Mouse (Mus musculus) ovary, postnatal 10 days (tissue): ENCODE results near the gene Dlx5.

ENCODE experiments used
- DNase-seq: peaks from one replicate; pipeline ENCODE4 v3.0.0; 2022; ENCODE audit warnings: low spot score

The Dlx5 gene

DNA sequence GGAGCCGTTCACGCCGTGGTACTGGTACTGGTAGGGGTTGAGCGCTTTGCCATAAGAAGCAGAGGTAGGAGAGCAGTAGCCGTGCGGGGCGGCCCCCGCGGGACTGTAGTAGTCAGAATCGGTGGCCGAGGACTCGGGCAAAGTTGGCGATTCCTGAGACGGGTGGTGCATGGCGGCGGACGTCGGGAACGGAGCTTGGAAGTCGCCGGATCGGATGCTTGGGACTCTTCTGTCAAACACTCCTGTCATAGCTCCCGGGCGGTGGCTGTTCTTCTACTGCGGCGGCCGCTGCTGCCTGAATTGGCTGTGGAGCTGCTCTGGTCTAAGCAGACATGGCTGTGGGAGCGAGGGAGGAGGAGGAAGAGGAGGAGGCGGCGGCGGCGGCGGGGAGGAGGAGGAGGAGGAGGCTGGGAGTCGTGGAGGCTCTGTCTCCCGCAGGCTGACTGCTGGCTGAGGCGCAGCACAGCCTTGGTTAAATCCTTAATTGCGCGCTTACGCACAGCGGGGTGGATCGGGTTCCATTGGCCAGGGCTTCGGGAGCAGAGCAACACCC lies at the start of gene Dlx5:
Gene Dlx5 (minus strand): TSS at position 448 of the 553 bp plus-strand sequence.
- no peak for DNase-seq

DNA sequence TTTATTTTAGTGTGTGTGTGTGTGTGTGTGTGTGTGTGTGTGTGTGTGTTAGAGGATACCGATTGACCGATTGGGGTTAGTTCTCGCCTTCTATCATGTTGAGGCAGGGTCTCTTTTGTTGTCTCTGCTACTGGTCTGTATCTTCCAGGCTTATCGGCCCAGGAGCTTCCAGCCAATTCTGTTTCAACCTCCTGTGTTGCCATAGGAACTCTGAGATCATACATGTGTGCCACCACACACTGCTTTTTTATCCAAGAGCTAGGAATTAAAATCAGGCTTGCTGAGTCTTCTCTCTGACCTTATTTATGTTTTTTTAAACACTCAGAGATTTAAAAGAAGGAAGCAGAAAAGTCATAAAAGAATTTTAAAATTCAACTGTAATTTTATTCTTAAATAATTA lies 49.6 kb upstream of the Dlx5 start:
- DNase-seq: no peak

DNA sequence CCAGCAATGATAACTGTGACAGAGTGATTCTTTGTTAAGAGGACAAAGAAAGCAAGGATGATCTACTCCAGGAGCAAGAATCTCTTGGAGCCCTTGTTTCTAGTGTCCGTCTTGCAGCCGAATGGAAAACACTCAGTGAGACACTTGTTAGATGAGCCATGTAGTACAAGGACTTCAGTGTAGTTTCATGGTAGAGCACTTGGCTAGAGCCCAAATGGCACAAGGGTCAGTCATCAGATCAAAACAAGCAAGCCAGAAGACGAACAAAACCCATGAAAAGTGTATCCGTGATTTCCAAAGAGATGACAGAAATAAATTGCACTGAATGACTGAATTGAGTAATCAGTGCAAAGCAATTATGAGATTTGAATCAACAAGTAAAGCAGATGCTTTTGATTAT lies 48.9 kb upstream of the Dlx5 start:
- DNase-seq: no peak

DNA sequence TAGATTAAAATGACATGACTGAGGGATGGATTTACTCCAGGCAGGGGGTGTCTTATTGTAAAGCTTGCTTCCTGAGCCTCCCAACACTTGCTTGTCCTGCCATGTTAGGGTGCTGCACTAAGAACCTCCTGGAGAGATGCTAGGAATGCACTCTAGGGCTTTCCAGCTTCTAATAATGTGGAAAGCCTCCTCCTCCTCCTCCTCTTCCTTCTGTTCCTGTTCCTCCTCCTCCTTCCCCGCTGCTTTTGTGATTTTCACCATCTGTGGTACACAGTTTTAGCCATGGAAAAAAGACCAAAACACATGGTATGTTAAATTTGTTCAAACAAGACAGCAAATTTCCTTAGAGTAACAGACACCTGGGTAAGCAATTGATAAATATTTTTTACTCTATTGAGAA lies 43.4 kb upstream of the Dlx5 start:
- DNase-seq: no peak

DNA sequence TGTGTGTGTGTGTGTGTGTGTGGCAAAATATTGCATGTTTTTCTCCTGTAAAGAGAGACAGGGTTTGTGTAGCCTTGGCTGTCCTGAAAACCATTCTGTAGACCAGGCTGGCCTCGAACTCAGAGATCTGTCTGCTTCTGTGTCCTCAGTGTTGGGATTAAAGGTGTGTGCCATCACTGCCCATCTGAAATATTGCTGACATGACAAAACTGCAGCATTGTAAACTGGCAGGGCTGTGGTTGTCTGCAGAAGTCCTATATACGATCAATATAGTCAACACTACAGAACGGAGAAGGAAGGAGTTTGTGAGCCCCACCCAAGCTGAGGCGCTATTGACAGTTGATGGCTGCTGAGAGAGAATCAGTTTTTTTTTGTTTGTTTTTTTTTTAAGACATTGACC lies 35.4 kb upstream of the Dlx5 start:
- DNase-seq: no peak

DNA sequence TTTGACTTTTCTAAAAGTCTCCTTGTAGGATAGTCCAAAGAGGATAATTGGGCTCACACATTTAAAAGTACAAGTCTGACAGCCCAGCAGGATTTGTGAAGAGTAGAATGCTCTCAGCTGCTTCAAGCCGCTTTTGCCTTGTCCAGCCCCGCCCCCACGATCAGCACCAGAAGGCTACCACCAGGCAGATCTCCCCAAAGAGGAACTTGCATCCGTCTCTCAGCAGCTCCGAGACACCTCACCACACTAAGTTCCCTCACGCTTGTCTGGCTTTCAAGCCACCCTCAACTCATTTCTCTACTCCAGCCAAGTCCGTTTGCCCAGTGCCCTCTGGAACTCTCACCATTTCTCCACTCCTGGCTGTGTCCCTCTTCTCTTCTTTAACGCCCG lies 33.6 kb upstream of the Dlx5 start:
- no peak for DNase-seq

DNA sequence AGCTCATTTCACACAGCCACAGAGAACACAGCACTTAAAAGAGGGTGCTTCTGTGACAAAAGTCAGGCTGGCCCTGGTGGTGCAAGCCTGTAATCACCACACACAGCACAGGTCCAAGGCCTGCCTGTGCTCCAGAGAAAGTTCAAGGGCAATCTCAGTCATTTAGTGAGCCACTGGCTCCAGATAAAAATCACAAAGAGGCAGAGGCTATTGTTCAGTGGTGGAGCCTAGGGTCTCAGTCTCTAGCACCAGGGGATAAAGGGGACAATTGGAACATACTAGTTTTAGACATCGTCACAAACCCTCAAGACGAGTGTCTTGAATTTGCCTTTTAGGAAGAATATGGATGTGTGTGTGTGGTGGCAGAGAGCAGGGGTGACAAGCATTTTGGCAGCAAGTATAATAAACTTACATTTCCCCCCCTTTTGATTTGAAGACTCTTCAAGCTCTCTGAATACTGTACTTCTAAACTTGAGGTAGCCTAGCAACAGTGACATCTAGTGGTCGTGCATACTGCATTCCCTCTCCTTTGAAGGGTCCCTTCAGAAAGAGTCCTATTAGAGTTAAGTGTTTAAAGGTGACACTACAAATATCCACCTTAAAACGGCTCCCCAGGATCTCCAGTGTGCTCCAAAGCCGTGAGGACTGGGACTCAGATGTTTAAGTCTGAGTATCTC lies 33.1 kb upstream of the Dlx5 start:
- no peak for DNase-seq

DNA sequence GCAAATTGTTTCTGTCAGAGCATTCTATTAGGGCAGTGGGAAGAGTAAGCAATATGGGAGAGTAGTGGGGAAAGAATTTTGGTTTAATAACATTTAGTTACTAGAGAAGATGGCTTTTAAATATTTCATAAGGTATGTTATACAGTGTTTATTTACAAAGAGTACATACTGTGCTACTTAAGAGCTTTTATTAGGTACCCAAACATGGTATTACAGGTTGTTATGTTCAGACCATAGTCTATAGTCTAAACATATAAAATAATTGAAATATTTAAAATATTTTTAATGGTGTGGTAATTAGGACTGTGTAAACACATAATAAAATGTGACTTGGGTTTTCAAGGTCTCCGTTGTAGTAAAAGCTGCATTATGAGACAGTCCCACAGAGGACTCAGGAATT lies 32.4 kb upstream of the Dlx5 start:
- no peak for DNase-seq

DNA sequence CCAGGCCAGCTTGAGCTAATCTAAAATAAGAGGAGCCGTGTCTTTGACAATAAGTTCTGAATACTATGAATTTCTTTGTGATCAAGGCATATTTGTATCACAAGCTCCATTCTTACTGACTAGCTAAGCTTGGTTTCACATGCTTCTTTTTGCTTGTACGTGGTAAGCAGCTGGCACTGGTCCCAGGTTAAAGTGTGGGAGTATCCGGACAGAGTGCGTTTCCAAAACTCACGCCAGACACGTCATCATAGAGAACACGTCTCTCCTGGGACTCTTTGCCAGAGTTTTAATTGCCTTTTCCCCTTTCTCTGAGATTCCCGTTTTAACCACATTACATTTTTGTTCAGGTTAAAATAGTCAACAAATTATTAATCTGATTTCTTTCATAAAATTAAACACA lies 27.7 kb upstream of the Dlx5 start:
- peak; percentile 31 for DNase-seq

DNA sequence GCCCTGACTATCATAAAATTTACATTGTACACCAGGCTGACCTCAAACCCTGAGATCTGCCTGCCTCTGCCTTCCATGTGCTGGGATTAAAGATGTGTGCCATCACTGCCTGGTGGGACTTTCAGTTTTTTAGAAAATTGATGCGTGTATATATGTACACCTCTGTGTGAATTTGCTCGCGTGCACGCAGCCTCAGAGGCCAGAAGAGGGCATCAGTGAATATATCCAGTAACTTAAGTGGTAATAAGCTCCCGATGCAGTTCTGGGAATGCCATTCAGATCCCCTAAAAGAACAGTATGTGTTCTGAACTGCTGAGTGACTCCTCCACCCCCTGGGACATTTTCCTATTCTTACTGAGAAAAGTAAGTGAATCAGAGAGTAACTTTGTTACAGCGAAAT lies 8.2 kb upstream of the Dlx5 start:
- DNase-seq: no peak

DNA sequence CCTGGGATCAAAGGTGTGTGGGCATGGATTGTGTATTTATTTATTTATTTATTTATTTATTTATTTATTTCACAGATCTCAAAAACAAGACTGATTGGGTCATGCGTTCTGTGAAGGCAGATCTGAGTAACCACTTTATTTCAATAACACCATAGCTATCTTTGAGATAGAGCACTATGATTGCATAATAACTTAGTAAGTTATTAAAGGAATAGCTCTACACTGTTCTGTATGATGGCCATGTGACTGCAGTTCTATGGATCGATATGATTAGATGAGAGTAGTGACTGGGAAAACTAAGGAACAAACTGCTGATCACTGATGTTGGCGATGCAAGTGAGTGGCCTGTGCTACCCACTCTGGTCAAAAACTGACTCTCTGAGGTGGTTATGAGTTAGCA lies 4.3 kb upstream of the Dlx5 start:
- DNase-seq: no peak

DNA sequence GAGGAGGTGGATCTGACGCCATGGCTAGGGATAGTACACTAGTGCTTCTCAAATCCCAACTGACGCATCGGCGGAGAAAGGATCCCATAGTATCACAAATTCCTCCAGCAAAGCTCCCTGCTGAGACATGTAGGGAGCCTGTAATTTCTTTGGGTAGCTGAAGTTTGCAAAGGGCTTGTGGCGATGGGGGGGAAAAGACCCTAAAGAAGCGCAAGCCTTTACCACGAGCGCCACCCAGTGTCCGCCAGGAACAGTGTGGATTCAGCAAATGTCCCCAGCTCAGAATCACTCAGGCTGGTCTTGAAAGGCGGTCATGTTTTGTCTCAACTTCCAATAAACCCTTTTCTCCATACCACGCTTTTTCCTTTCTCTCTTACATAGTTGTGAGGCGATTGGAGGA lies 3.0 kb upstream of the Dlx5 start:
- no peak for DNase-seq

DNA sequence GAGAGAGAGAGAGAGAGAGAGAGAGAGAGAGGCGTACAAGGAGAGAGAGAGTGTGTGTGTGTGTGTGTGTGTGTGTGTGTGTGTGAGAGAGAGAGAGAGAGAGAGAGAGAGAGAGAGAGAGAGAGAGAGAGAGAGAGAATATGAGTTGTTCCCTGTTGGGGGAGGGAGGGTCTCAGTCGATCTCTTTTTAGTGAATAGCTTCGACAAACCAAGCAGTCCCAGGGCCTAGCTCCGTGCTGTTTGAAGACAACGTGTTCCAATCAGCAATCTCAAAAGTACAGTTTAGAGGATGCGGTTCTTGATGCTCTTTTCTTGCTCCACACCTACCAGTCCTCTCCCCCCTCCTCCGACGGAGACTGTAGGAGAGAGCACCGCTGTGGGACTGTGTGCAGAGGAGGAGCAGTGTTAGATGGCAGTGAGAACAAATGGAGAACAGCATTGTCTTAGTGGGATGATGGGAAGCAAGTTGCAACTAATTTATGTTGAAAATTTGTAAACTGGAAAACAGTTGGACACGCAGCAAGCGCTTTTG lies 447 bp upstream of the Dlx5 start:
- no peak for DNase-seq

DNA sequence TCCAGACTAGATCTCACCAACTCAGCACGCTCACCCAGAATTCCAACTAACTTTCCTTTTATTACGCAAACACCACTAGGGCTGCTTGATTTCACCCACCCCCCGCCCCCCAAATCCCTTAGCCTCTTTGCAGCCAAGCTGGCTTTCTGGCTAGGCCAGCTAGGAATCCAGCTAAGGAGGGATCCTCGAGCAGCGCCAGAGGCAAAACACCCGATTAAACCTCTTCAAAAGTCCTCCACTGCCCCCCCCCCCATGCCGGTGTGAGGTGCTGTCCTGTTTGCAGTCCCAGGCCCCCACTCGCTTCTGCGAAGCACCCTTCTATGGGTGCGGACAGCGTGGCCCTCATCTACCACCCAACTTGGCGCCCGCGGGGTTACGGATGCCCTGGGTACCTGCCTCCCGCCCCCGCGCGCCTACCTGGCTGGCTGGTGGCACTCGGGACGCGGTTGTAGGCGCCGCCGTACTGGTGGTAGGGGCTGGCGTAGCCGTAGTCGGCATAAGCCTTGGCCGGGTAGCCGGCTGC lies 709 bp downstream of the Dlx5 start:
- DNase-seq: no peak

DNA sequence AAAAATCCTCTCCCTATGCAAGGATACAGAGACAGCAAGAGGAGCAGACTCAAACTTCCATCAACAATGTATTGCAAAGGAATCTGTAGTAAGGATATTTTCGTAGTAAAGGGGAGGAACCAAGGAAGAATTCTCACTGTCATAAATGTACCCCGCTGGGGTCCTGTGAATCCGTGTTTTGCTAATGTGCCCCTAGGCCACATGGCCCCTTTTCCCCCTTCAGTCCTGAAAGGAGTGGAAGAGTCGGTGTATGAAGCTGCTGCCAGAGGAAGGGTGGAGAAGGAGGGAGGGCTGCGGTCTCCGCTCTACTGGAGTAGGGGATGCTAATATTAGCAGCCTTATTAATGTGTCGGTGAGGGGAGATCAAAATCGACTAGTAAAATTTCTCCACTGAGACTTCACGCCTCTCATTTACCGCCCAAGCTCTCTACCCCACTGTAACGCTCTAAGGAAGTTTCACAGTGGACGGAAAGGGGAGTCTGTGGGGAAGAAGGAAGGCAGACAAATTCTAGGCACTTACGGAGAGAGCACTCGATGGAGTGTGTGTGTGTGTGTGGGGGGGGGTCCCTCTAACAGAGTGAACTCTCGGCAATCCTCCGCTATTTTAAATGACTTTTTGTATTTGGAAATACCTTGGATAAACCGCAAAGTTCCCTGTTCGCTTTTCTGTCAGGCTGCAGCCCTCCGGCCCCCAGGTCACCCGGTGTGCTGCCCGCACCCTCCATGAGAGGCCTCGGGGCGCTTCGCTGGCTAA lies 1.3 kb downstream of the Dlx5 start:
- no peak for DNase-seq

DNA sequence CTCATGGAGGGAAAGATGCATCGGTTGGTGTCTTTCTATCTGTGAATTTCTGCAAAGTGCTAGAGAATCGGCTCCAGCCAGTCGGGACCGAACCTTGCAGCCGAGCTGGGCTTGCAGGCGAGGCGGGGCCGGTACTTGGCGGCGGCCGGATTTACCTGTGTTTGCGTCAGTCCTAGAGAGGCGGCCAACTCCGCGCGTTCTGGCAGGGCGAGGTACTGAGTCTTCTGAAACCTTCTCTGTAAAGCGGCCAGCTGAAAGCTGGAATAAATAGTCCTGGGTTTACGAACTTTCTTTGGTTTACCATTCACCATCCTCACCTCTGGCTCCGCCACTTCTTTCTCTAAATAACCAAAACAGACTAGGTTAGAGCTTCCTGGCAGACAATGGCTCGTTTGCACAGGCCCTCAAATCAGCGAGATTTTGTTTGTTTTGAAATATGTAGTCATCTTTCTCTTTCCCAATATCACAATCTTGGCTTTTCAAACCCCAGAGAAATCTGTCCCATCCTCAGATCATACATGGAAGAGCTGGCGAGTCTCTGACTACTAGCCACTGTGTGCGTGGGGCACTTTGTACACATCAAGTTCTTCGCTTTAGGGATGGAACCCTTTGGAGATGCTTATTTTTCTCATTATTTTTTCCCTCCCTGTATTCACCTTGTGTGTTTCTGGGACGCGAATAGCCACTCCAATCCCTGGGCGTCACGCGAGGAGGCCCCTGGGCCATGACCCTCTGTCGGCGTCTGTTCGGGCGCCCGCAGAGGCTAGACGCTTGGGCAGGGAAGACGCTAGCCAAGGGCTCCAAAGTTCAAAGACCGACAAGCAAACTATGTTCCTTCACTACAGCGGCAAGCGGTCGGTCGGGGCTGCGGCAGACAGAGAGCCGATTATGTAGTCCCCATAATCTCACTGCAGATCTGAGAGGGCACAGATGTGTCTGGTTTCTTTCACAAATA lies 2.2 kb downstream of the Dlx5 start:
- no peak for DNase-seq

DNA sequence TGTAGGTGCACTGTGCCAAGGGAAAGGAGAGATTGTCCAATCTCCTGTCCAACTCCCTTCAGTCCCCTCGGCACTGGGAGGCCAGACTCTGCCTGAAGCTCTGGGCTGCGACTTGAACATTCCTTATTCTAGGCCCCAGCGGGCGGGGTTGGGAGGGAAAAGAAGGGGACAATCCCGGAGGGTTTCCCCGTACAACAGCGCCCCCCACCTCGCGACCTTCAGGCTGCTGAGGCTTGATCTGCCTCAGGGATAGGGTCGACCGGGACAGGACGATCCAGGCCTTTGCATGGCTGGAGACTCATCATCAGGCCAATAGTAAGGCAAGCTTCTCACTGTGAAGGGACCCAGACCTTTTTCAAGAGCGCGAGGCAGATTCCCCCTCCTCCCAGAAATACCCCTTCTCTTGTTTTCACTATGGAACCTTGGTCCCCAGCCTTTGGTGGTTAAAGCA lies 3.0 kb downstream of the Dlx5 start:
- no peak for DNase-seq

DNA sequence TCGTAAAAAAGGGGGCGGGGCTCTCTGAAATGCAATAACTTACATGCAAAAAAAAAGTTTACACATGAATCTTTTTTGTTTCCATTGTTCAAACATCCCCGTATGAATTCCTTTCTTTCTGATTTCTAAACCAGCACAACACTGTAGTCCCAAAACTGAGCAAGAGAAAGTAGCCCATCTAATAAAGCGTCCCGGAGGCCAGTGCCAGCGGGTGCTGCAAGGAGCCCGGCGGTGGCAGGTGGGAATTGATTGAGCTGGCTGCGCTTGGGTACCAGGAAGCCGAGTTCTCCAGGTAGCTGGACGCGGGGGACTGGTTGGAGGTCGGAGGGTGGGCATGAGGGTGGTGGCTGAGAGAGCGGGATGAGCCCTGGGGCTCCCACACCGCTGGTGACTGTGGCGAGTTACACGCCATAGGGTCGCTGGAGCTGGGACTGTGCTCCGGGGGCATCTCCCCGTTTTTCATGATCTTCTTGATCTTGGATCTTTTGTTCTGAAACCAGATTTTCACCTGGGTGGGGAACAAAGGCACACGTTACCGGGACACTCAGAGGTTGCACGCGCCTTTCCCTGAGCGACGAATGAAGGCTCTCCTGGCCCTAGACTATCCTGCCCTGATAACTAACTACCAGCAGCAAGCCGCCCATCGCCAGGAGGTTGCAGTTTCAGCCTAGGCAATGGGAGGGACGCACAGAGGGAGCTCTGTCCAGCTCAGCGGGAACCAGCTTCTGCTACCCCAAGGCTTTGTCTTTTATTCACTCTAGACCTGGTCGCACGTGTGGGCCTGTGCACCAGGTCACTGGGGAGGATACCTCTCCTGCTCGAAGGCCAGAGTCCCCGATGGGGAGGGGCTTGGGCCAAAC lies 3.7 kb downstream of the Dlx5 start:
- no peak for DNase-seq

DNA sequence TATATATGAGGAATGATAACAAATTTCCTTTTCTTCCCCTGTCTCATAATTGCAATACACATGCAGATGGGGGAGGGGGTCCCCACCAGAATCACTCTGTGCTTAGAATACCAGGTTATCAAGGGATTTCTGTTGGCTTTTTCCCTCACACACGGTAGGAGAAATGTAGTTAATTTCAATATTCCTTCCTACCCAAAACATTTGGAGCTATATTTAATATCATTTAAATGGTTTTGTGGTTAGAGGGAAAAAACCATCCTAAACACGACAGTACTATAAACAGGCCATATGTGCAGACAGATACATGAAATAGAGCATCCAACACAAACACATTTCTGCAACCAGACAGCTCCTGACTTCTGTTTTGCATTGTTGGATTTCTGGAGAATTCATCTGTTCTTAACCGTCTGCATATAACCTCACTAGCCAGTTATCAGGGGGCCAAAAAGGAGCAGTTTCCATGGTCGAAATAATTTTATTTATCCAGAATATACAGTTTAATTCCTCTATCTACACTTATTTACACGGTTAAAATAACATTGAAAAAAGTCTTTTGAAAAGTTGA lies 4.5 kb downstream of the Dlx5 start:
- DNase-seq: no peak

DNA sequence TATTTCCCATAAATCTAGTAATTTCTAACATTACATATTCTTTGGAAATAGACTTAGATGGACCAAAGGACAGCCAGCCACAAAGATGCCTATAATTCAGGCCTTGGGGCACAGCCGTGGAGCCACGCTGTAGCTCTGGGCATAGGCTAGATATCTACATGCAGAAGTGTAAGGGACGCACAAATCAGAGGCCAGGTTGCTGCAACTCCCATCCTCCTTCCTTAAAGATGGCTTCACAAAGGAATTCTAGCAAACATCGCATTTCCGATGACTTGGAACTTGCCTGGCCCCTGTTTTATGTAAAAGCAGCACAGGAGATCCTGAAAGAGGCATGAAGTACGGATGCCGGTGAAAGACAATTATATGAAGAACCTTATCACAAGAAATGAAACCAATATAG lies 5.2 kb downstream of the Dlx5 start:
- DNase-seq: no peak

DNA sequence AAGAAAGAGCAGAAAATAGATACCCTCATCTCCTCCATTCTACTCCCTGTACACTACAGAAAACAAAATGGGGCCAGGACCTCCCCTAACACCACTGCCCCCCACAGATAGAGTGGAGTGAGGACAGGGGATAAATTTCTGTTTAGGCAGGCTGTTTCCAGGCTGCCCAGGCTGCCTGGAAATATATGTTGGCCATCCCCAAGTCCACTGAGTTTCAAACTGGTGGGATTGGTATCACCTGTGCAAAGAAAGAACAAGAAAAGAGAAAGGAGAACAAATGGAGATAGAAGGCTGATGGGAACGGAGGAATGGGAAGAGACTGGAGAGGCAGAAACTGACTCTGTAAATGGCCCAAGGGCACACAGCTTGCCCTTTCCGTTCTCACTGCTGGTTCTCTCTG lies 5.7 kb downstream of the Dlx5 start:
- DNase-seq: no peak
